Mouse (Mus musculus): ENCODE measurements around the gene Npepps.
"Not testable (repeated sequence)": the region's sequence is repeated elsewhere in the genome, so short reads cannot be mapped to it uniquely, and the experiment has no call there.

The Npepps gene

GRCm38 (mm10) chr11:97296542-97296941 lies 16.1 kb upstream of the Npepps start:
- DNase-seq (ENCODE audit: low read depth, low spot score) = no peak

GRCm38 (mm10) chr11:97292731-97293130 lies 12.3 kb upstream of the Npepps start:
- DNase-seq (ENCODE audit: low read depth, low spot score) = no peak

DNA sequence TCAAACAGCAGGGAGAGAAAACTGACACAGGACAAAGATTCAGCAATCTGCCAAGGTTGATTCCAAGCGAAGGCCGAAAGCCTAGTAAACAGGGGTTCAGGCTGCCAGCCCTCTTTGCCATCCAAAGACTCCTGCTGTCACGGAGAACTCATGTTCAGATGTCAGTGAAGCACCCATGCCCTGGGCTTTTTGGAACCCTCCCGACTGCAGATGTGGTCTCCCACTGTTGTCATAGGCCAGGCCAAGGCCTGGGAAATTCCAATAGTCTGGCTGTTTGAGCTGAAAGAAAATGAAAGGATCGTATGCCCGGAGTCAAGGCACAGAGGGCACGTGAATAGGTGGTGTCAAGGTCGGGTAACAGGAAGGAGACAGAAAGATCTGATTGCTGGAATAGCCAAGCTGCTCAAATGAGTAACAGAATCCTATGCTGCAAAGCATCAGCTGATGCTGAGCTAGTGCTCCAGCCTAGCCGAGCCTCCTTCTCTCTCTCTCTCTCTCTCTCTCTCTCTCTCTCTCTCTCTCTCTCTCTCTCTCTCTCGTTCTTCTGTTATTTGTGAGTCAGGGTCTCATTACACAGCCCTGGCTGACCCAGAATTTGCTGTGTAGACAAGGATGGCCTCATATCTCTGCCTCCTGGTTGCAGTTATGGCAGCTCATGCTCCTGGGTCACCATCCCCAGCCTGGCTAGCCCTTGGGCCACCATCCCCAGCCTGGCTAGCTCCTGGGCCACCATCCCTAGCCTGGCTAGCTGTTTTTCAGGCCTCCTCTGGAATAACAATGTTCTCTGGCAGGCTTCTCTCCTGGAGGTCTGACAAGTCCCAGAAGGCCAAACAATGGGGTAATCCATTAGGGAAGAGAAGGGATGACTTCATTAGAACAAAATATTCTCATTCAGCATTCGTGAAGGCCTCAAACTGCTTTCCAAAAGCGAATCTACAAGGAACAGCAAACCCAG lies 9.1 kb upstream of the Npepps start:
- DNase-seq (ENCODE audit: low read depth, low spot score) = peak; percentile 88

GRCm38 (mm10) chr11:97287643-97288042 lies 7.2 kb upstream of the Npepps start:
- DNase-seq (ENCODE audit: low read depth, low spot score) = peak; percentile 21

DNA sequence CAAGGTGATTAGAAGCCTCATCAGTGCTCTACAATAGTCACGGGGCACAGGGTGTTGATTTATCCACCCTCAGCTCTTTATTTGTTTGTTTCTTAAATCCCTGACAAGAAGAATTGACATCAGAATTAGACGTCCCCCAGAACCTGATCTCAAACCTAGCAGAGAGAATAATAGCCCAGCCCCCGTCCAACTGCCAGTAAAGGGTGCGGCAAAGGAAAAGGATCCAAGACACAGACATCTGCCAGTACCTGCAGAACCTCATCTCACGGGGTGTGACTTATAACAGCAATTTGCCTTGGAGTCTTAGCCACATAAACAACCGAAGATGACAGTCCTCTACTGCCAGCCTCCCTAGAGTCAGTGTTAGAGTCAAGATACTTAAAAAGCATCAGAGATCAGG lies 6.5 kb upstream of the Npepps start:
- DNase-seq (ENCODE audit: low read depth, low spot score) = no peak

DNA sequence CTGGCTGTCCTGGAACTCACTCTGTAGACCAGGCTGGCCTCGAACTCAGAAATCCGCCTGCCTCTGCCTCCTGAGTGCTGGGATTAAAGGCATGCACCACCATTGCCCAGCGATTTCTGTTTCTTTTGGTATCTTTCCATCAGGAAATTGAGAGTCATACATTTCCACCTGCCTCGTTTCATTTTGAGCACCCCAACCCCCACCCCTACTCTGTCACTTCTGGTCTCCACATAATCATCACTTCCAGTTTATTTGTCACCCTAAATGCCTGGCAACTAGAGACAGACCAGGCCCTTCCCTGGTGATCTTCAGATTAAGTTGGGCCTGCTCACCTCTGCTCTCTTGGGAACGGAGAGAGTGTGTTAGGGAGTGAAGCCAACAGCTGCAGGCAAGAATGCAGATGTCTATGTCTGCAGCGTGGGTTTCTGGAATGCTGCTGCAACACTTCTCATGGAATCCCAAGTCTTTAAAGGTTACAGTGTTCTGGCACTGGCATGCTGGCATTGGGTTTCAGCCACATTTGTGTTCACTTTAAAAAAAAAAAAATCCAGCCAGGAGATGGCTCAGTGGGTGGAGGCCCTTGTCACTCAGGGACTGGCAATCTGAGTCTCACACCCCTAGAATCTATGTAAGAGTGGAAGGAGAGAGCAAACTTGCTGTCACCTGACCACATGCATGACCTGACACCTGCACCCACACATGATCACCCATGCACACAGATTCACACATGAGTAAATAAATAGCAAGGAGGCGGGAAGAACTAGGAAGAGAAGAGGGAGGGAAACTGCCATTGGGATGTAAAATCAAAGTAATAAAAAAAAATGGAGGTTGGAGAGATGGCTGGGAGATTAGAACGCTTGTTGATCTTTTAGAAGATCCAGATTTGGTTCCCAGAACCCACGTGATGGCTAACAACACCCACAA lies 5.7 kb upstream of the Npepps start:
- peak; percentile 34 for DNase-seq (ENCODE audit: low read depth, low spot score)

GRCm38 (mm10) chr11:97284854-97285253 lies 4.4 kb upstream of the Npepps start:
- no peak for DNase-seq (ENCODE audit: low read depth, low spot score)

- DNase-seq (ENCODE audit: low read depth, low spot score) = no peak
Measured at GRCm38 (mm10) chr11:97282179-97282578, 1.7 kb upstream of the Npepps start.

DNA sequence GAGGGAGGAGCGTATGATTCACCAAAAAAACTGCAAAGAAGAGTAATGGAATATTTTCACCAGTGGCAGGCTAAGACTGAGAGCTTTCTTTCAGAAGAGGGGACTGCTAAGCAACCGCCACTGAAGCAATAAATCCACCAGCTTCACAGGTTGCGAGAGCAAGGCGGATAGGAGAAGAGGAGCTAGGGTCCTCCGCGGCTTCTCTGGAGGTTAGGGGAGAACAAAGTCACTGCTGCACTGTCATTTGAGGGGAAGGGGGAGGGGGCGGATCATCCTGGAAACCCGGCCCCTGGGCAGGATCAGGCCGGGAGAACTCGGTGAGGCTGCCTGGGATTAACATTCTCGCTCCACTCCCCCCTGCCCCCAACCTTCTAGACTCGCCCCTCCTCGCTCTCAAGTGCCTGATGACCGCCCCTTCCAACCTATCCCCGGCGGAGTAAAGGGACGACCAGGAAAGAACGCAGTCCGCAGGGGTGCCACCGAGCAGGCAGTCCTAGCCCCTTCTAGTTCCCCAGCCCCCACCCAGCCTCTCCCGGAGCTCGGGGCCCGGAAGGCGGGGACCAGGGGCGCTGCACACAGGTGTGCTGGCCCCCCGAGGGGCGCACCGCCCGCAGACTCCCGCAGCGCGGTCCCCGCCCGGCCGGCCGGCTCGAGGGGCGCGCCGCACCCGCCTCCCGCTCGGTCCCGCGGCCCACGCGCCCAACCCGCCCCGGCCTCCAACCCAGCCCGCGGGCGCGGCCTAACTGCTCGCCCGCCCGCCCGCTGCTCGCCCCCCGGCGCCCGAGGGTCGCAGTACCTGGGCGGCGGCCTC lies 828 bp downstream of the Npepps start:
- peak; percentile 80 for DNase-seq (ENCODE audit: low read depth, low spot score)

- peak; percentile 20 for DNase-seq (ENCODE audit: low read depth, low spot score)
Measured at GRCm38 (mm10) chr11:97279040-97279404, 1.4 kb downstream of the Npepps start.

DNA sequence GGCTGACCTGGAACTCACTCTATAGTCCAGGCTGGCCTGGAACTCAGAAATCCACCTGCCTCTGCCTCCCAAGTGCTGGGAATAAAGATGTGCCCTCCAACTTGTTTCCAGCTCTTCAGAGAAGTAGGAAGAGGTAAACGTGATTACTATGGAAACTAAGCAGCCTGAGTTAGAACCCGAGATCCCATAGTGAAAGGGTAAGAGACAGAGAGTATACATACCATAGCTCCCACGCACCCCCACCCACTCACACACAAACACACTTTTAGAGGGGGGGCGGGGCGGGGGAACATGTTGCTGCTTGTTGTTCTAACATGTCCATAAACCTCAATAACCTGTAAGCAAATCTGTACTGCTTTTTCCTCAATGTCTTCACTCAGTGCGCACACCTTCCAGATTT lies 2.0 kb downstream of the Npepps start:
- DNase-seq (ENCODE audit: low read depth, low spot score) = no peak

GRCm38 (mm10) chr11:97277166-97277565 lies 3.3 kb downstream of the Npepps start:
- no peak for DNase-seq (ENCODE audit: low read depth, low spot score)

GRCm38 (mm10) chr11:97276019-97276418 lies 4.4 kb downstream of the Npepps start:
- DNase-seq (ENCODE audit: low read depth, low spot score) = no peak

GRCm38 (mm10) chr11:97275349-97275748 lies 5.1 kb downstream of the Npepps start:
- no peak for DNase-seq (ENCODE audit: low read depth, low spot score)

GRCm38 (mm10) chr11:97274947-97275346 lies 5.5 kb downstream of the Npepps start:
- not testable (repeated sequence) for DNase-seq (ENCODE audit: low read depth, low spot score)

DNA sequence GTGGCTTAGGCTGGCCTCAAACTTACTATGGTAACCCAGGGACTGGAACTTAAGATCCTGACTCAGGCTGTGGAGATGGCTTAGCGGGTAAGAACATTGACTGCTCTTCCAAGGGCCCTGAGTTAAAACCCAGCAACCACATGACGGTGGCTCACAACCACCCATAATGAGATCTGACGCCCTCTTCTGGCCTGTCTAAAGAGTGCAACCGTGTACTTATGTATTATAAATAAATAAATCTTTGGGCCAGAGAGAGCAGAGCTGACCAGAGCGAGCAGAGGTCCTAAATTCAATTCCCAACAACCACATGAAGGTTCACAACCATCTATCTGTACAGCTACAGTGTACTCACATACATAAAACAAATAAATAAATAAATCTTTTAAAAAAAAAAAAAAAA lies 6.8 kb downstream of the Npepps start:
- no peak for DNase-seq (ENCODE audit: low read depth, low spot score)

DNA sequence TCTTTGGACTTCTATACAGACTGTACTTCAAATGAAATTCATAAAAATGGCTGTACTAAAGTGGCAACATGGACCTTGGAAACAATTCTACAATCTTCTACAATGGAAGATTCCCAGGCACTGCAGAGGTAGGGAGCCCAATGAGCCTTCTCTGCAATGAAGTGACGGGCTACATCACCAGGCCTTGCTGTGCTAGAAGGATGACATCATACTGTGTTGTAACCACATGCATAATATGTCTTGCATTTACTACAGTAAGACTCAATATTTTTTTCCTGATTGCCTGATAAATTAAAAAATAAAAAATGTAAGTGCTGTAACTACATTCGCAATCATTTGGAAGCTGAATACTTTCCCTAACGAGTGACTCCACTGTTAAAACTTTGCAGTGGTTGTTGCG lies 7.6 kb downstream of the Npepps start:
- no peak for DNase-seq (ENCODE audit: low read depth, low spot score)

DNA sequence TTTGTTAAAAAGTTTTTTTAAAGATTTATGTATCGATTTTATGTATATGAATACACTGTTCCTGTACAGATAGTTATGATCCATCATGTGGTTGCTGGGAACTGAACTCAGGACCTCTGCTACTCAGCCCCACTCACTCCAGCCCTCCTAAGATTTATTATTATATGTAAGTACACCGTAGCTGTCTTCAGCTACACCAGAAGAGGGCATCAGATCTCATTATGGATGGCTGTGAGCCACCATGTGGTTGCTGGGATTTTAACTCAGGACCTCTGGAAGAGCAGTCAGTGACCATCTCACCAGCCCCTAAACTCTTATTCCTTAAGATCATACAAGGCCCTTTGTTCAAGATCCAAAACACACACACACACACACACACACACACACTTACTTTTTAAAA lies 10.4 kb downstream of the Npepps start:
- DNase-seq (ENCODE audit: low read depth, low spot score) = not testable (repeated sequence)

DNA sequence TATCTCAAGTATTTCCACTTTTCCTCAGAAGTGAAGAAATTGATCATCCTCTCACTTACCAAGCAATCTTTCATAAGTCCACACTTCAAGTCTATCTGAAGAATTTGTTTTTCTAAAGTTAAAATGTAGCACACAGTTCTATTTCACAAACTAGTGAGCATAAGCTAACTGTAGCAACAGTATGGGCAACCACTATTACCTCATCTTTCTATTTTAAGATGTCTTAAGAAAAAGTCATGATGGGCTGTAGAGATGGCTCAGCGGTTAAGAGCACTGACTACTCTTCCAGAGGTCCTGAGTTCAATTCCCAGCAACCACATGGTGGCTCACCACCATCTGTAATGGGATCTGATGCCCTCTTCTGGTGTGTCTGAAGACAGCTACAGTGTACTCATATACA lies 13.9 kb downstream of the Npepps start:
- not testable (repeated sequence) for DNase-seq (ENCODE audit: low read depth, low spot score)

- DNase-seq (ENCODE audit: low read depth, low spot score) = not testable (repeated sequence)
Measured at GRCm38 (mm10) chr11:97249649-97250048, 30.8 kb downstream of the Npepps start.

GRCm38 (mm10) chr11:97246510-97247159 lies 33.8 kb downstream of the Npepps start:
- DNase-seq (ENCODE audit: low read depth, low spot score) = no peak

All from brain, adult 2 months (tissue).